Mouse (Mus musculus) myocyte (in vitro differentiated cells): Measurements from ENCODE around the gene Idh3a.

ENCODE experiments used
- CEBPB ChIP-seq: IDR thresholded peaks from 2 replicates; pipeline ENCODE4 v1.6.1; 2011; ENCODE audit warnings: mild to moderate bottlenecking, moderate library complexity; ENCODE audit not compliant: poor library complexity, insufficient read depth, severe bottlenecking
- E2F4 ChIP-seq: IDR thresholded peaks from one replicate; pipeline ENCODE4 v1.6.1; 2011; ENCODE audit warnings: mild to moderate bottlenecking, control low read depth, moderate library complexity; ENCODE audit not compliant: insufficient read depth
- MAX ChIP-seq: IDR thresholded peaks from one replicate; pipeline ENCODE4 v1.6.1; 2011; ENCODE audit warnings: low read depth, mild to moderate bottlenecking, control low read depth
- MYOG ChIP-seq, 3 experiments: IDR thresholded peaks; one replicate each; pipeline ENCODE4 v1.6.1; 2011; ENCODE audit warnings: control low read depth in 2 of 3, low read depth in 2 of 3, mild to moderate bottlenecking in 2 of 3; ENCODE audit not compliant: insufficient read length in 2 of 3, control insufficient read depth in 1 of 3, insufficient read depth in 1 of 3
- POLR2A ChIP-seq: IDR thresholded peaks from one replicate; pipeline ENCODE4 v1.6.1; 2011; ENCODE audit warnings: low read depth, mild to moderate bottlenecking, control low read depth, moderate library complexity; ENCODE audit not compliant: insufficient read length
- POLR2AphosphoS2 ChIP-seq: IDR thresholded peaks from one replicate; pipeline ENCODE4 v1.6.1; 2011; ENCODE audit warnings: low read depth, control low read depth; ENCODE audit not compliant: insufficient read length
- SRF ChIP-seq: IDR thresholded peaks from one replicate; pipeline ENCODE4 v1.6.1; 2011; ENCODE audit warnings: low read depth; ENCODE audit not compliant: control insufficient read depth, insufficient read length
- TCF12 ChIP-seq: IDR thresholded peaks from one replicate; pipeline ENCODE4 v1.6.1; 2011; ENCODE audit warnings: mild to moderate bottlenecking, control low read depth; ENCODE audit not compliant: poor library complexity, insufficient read depth, severe bottlenecking
- TCF3 ChIP-seq: IDR thresholded peaks from one replicate; pipeline ENCODE4 v1.6.1; 2011; ENCODE audit warnings: low read depth, control low read depth; ENCODE audit not compliant: insufficient read length
- USF1 ChIP-seq: IDR thresholded peaks from one replicate; pipeline ENCODE4 v1.6.1; 2011; ENCODE audit warnings: low read depth, mild to moderate bottlenecking, control low read depth, moderate library complexity

GRCm38 (mm10) chr9:54583712-54584111 is 2.4 kb upstream of the Idh3a start:
- TF ChIP-seq POLR2A = no peak
- TF ChIP-seq SRF = no peak
- no peak for TF ChIP-seq POLR2AphosphoS2
- TF ChIP-seq E2F4 = no peak
- no peak for TF ChIP-seq USF1
- TF ChIP-seq MYOG (IDR thresholded peaks at IDR 0.05; ENCODE audit: control insufficient read depth in 1 of 3, insufficient read depth in 1 of 3, insufficient read length in 2 of 3, low read depth in 2 of 3) = no peak
- no peak for TF ChIP-seq TCF3
- TF ChIP-seq TCF12 = no peak
- TF ChIP-seq CEBPB = no peak
- no peak for TF ChIP-seq MAX
